Mouse (Mus musculus): ENCODE measurements around the gene Csgalnact2. TPM values are rescaled to one million over a fixed set of nuclear protein-coding genes. Genes with fewer than 3 reads are reported as not detected.

Csgalnact2 gene
- polyA plus RNA-seq, 1 experiment, result 7.1 TPM

- Histone ChIP-seq H3K9me3 (replicated peaks; ENCODE audit: control insufficient read depth, insufficient read depth, low read length, poor library complexity, severe bottlenecking) (no peaks in the 10 kb centered on the region), H3K9ac (ENCODE audit: low read depth, poor library complexity, severe bottlenecking) (no peak overlapping the region), H3K27ac (ENCODE audit: insufficient read depth, low read length) (no peak overlapping the region), H3K4me3 (ENCODE audit: low read depth, low read length) (no peak overlapping the region), H3K27me3 (ENCODE audit: control insufficient read depth, insufficient read depth, low read length, poor library complexity, severe bottlenecking) (no peaks in the 10 kb centered on the region), H3K36me3 (ENCODE audit: control insufficient read depth, insufficient read depth, low read length, poor library complexity, severe bottlenecking) (no peaks in the 10 kb centered on the region), H3K4me1 (ENCODE audit: control insufficient read depth, insufficient read depth, low read length) (no peaks in the 10 kb centered on the region)
- TF ChIP-seq POLR2A (IDR thresholded peaks at IDR 0.05; ENCODE audit: insufficient read depth, low read length) (no peak), CTCF (IDR thresholded peaks at IDR 0.05; ENCODE audit: low read depth, low read length) (no peak), EP300 (IDR thresholded peaks at IDR 0.05; ENCODE audit: insufficient read depth, low read depth, low read length) (no peak)
Observed at GRCm38 (mm10) chr6:118070321-118071012, 68.5 kb downstream of the Csgalnact2 start.

GRCm38 (mm10) chr6:118067720-118068119 is 71.2 kb downstream of the Csgalnact2 start:
- Histone ChIP-seq H3K27me3 (ENCODE audit: control insufficient read depth, insufficient read depth, low read length, poor library complexity, severe bottlenecking) (no peaks in the 10 kb centered on the region), H3K36me3 (ENCODE audit: control insufficient read depth, insufficient read depth, low read length, poor library complexity, severe bottlenecking) (no peaks in the 10 kb centered on the region), H3K9me3 (replicated peaks; ENCODE audit: control insufficient read depth, insufficient read depth, low read length, poor library complexity, severe bottlenecking) (no peaks in the 10 kb centered on the region), H3K4me1 (ENCODE audit: control insufficient read depth, insufficient read depth, low read length) (no peaks in the 10 kb centered on the region), H3K4me3 (ENCODE audit: low read depth, low read length) (no peak overlapping the region), H3K27ac (ENCODE audit: insufficient read depth, low read length) (no peak overlapping the region), H3K9ac (ENCODE audit: low read depth, poor library complexity, severe bottlenecking) (no peak overlapping the region)
- TF ChIP-seq CTCF (IDR thresholded peaks at IDR 0.05; ENCODE audit: low read depth, low read length) (peak; percentile 33), EP300 (IDR thresholded peaks at IDR 0.05; ENCODE audit: insufficient read depth, low read depth, low read length) (no peak), POLR2A (IDR thresholded peaks at IDR 0.05; ENCODE audit: insufficient read depth, low read length) (no peak)

GRCm38 (mm10) chr6:118066199-118067081 is 72.5 kb downstream of the Csgalnact2 start:
- peak overlapping the region; percentile 55 for H3K27ac ChIP-seq (ENCODE audit: insufficient read depth, low read length)
- no peaks in the 10 kb centered on the region for H3K36me3 ChIP-seq (ENCODE audit: control insufficient read depth, insufficient read depth, low read length, poor library complexity, severe bottlenecking)
- H3K27me3 ChIP-seq (ENCODE audit: control insufficient read depth, insufficient read depth, low read length, poor library complexity, severe bottlenecking), result no peaks in the 10 kb centered on the region
- peak overlapping the region; percentile 62 for H3K4me3 ChIP-seq (ENCODE audit: low read depth, low read length)
- no peaks in the 10 kb centered on the region for H3K4me1 ChIP-seq (ENCODE audit: control insufficient read depth, insufficient read depth, low read length)
- H3K9me3 ChIP-seq (replicated peaks; ENCODE audit: control insufficient read depth, insufficient read depth, low read length, poor library complexity, severe bottlenecking), result no peaks in the 10 kb centered on the region
- TF ChIP-seq CTCF (IDR thresholded peaks at IDR 0.05; ENCODE audit: low read depth, low read length), result no peak
- TF ChIP-seq POLR2A (IDR thresholded peaks at IDR 0.05; ENCODE audit: insufficient read depth, low read length), result no peak
- TF ChIP-seq EP300 (IDR thresholded peaks at IDR 0.05; ENCODE audit: insufficient read depth, low read depth, low read length), result 0 out of 2 replicates have a peak, but pooled peaks have one; percentile 57
- H3K9ac ChIP-seq (ENCODE audit: low read depth, poor library complexity, severe bottlenecking), result peak overlapping the region; percentile 43

- peak overlapping the region; percentile 43 for H3K9ac ChIP-seq (ENCODE audit: low read depth, poor library complexity, severe bottlenecking)
- H3K27me3 ChIP-seq (ENCODE audit: control insufficient read depth, insufficient read depth, low read length, poor library complexity, severe bottlenecking), result no peaks in the 10 kb centered on the region
Observed at GRCm38 (mm10) chr6:118065837-118066198, 73.1 kb downstream of the Csgalnact2 start.

GRCm38 (mm10) chr6:118064968-118065530 is 73.9 kb downstream of the Csgalnact2 start:
- Histone ChIP-seq H3K27me3 (ENCODE audit: control insufficient read depth, insufficient read depth, low read length, poor library complexity, severe bottlenecking) (no peaks in the 10 kb centered on the region), H3K27ac (ENCODE audit: insufficient read depth, low read length) (no peak overlapping the region), H3K36me3 (ENCODE audit: control insufficient read depth, insufficient read depth, low read length, poor library complexity, severe bottlenecking) (no peaks in the 10 kb centered on the region), H3K9me3 (replicated peaks; ENCODE audit: control insufficient read depth, insufficient read depth, low read length, poor library complexity, severe bottlenecking) (no peaks in the 10 kb centered on the region), H3K4me3 (ENCODE audit: low read depth, low read length) (peak overlapping the region; percentile 62), H3K4me1 (ENCODE audit: control insufficient read depth, insufficient read depth, low read length) (no peaks in the 10 kb centered on the region), H3K9ac (ENCODE audit: low read depth, poor library complexity, severe bottlenecking) (peak overlapping the region; percentile 43; the same call in 1 of the 2 replicates)
- TF ChIP-seq EP300 (IDR thresholded peaks at IDR 0.05; ENCODE audit: insufficient read depth, low read depth, low read length) (no peak), POLR2A (IDR thresholded peaks at IDR 0.05; ENCODE audit: insufficient read depth, low read length) (no peak), CTCF (IDR thresholded peaks at IDR 0.05; ENCODE audit: low read depth, low read length) (peak; percentile 78)

More at GRCm38 (mm10) chr6:118065837-118066198, 73.1 kb downstream of the Csgalnact2 start:
- Histone ChIP-seq H3K27ac (ENCODE audit: insufficient read depth, low read length) (no peak overlapping the region), H3K9me3 (replicated peaks; ENCODE audit: control insufficient read depth, insufficient read depth, low read length, poor library complexity, severe bottlenecking) (no peaks in the 10 kb centered on the region), H3K36me3 (ENCODE audit: control insufficient read depth, insufficient read depth, low read length, poor library complexity, severe bottlenecking) (no peaks in the 10 kb centered on the region), H3K4me1 (ENCODE audit: control insufficient read depth, insufficient read depth, low read length) (no peaks in the 10 kb centered on the region), H3K4me3 (ENCODE audit: low read depth, low read length) (peak overlapping the region; percentile 62)
- no peak for TF ChIP-seq POLR2A (IDR thresholded peaks at IDR 0.05; ENCODE audit: insufficient read depth, low read length)
- TF ChIP-seq EP300 (IDR thresholded peaks at IDR 0.05; ENCODE audit: insufficient read depth, low read depth, low read length), result no peak
- TF ChIP-seq CTCF (IDR thresholded peaks at IDR 0.05; ENCODE audit: low read depth, low read length), result no peak
